Mouse (Mus musculus) midbrain, postnatal 0 days (tissue): ENCODE results near the gene Kcnh2. TPM values are rescaled to one million over a fixed set of nuclear protein-coding genes. Genes with fewer than 3 reads are reported as not detected.

ENCODE experiments used
- ATAC-seq: fragments of 200-750 bp; cut with Nextera tagmentation; 2 replicates; pipeline ENCODE4 v1.8.0; 2017; ENCODE audit warnings: moderate number of reproducible peaks, mild to moderate bottlenecking, moderate TSS enrichment, moderate library complexity; ENCODE audit not compliant: low FRiP score
- DNase-seq: peaks from one replicate; pipeline ENCODE4 v3.0.0-alpha.2; 2015; ENCODE audit warnings: low spot score
- H3K27ac ChIP-seq: fragments of 300-500 bp; sonication (generic); 2 replicates; pipeline ENCODE4 v1.5.1; 2014; ENCODE audit warnings: low read depth, mild to moderate bottlenecking, low read length, mixed read lengths
- H3K27me3 ChIP-seq: fragments of 300-500 bp; sonication (generic); 2 replicates; pipeline ENCODE4 v1.6.1; 2014; ENCODE audit warnings: low read length, control low read depth, mixed read lengths; ENCODE audit not compliant: insufficient read depth
- H3K36me3 ChIP-seq: fragments of 300-500 bp; sonication (generic); 2 replicates; pipeline ENCODE4 v1.6.1; 2014; ENCODE audit warnings: low read length, control low read depth, mixed read lengths; ENCODE audit not compliant: insufficient read depth
- H3K4me1 ChIP-seq: fragments of 300-500 bp; sonication (generic); 2 replicates; pipeline ENCODE4 v1.6.1; 2014; ENCODE audit warnings: mild to moderate bottlenecking, control low read depth, antibody characterized with exemption, low read length, mixed read lengths; ENCODE audit not compliant: insufficient read depth
- H3K4me2 ChIP-seq: fragments of 300-500 bp; sonication (generic); 2 replicates; pipeline ENCODE4 v1.6.1; 2014; ENCODE audit warnings: low read depth, mild to moderate bottlenecking, low read length, mixed read lengths; ENCODE audit not compliant: poor library complexity, severe bottlenecking
- H3K4me3 ChIP-seq: fragments of 300-500 bp; sonication (generic); 2 replicates; pipeline ENCODE4 v1.5.1; 2014; ENCODE audit warnings: low read depth, mild to moderate bottlenecking, low read length, moderate library complexity
- H3K9ac ChIP-seq: fragments of 300-500 bp; sonication (generic); replicated peaks from 2 replicates; pipeline ENCODE4 v1.6.1; 2014; ENCODE audit warnings: mild to moderate bottlenecking, low read length, moderate library complexity, mixed read lengths; ENCODE audit not compliant: poor library complexity, severe bottlenecking
- H3K9me3 ChIP-seq: fragments of 300-500 bp; sonication (generic); 2 replicates; pipeline ENCODE4 v1.6.1; 2016; ENCODE audit warnings: low read length, control low read depth
- CTCF ChIP-seq: IDR thresholded peaks from 2 replicates; pipeline ENCODE4 v1.5.1; 2016; ENCODE audit warnings: antibody characterized with exemption, mild to moderate bottlenecking
- WGBS: fragments of 180-500 bp; shearing (Covaris S2); extraction: QIAGEN DNeasy Blood & Tissue Kit; methylation state at CpG from one replicate; pipeline ENCODE4 v1.1.7; 2014; 5-methylcytosine and 5-hydroxymethylcytosine counted together
- polyA plus RNA-seq: library from polyadenylated mRNA; unstranded; fragments of >200 nt; fragmentation: Nextera tagmentation; extraction: Ambion mirVana; gene quantifications from 2 replicates; pipeline ENCODE4 v1.2.1, GENCODE M21; 2015
- total RNA-seq: library from RNA; depleted of rRNA; stranded (reverse); fragments of >200 nt; gene quantifications from 2 replicates; pipeline ENCODE4 v1.2.3, GENCODE M21; 2014

The Kcnh2 gene
- total and polyA plus RNA-seq, 2 experiments from 2014 or later = 10.1 to 60.2 TPM

DNA sequence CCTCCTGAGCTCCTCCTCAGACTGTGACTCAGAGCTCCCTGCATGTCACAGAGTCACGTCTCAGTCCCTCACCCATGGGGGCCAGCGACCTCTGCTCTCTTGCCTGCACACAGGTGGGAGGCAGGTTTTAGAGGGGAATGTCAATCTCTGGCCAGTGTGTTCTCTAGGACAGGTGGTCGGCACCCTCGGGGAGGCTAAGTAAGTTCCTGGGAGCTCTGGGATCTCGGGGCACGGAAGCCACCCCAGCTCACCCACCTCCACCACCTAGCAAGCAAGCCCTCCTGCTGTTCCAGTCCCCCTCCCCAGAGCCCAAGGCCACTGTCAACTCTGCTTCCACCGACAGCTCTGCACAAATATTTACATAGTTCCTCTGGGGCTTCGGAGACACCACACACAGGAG is 8.4 kb downstream of the Kcnh2 start:
- H3K27ac ChIP-seq = no peak overlapping the region
- H3K4me2 ChIP-seq = no peak overlapping the region
- no peaks in the 10 kb centered on the region for H3K9me3 ChIP-seq

GRCm38 (mm10) chr5:24342205-24342963 is 9.0 kb downstream of the Kcnh2 start:
- Histone ChIP-seq H3K4me2 (no peak overlapping the region), H3K9ac (no peak overlapping the region), H3K36me3 (peaks cover 17% of the 10 kb centered on the region; the same call in 1 of the 2 replicates), H3K27me3 (no peaks in the 10 kb centered on the region), H3K4me1 (peaks cover 16% of the 10 kb centered on the region), H3K4me3 (no peak overlapping the region), H3K27ac (no peak overlapping the region), H3K9me3 (no peaks in the 10 kb centered on the region)
- no peak for DNase-seq
- ATAC-seq = no peak
- 82% methylated on average over 14 of the region's 14 CpGs for WGBS
- no peak for TF ChIP-seq CTCF

More for the DNA sequence above, 8.4 kb downstream of the Kcnh2 start:
- ATAC-seq (no peak), DNase-seq (no peak)
- H3K9ac ChIP-seq = no peak overlapping the region
- H3K27me3 ChIP-seq = no peaks in the 10 kb centered on the region
- no peak for TF ChIP-seq CTCF
- no peak overlapping the region for H3K4me3 ChIP-seq
- WGBS = 58% methylated on average over 8 of the region's 8 CpGs
- H3K36me3 ChIP-seq = peaks cover 16% of the 10 kb centered on the region; the same call in 1 of the 2 replicates
- peaks cover 20% of the 10 kb centered on the region for H3K4me1 ChIP-seq

GRCm38 (mm10) chr5:24337821-24338220 is 13.6 kb downstream of the Kcnh2 start:
- Histone ChIP-seq H3K9me3 (no peaks in the 10 kb centered on the region), H3K36me3 (peaks cover 24% of the 10 kb centered on the region; the same call in 1 of the 2 replicates), H3K4me3 (no peak overlapping the region), H3K4me1 (no peaks in the 10 kb centered on the region), H3K27ac (no peak overlapping the region), H3K4me2 (no peak overlapping the region), H3K9ac (no peak overlapping the region), H3K27me3 (no peaks in the 10 kb centered on the region)
- ATAC-seq (no peak), DNase-seq (no peak)
- TF ChIP-seq CTCF = no peak
- 70% methylated on average over 2 of the region's 2 CpGs for WGBS

DNA sequence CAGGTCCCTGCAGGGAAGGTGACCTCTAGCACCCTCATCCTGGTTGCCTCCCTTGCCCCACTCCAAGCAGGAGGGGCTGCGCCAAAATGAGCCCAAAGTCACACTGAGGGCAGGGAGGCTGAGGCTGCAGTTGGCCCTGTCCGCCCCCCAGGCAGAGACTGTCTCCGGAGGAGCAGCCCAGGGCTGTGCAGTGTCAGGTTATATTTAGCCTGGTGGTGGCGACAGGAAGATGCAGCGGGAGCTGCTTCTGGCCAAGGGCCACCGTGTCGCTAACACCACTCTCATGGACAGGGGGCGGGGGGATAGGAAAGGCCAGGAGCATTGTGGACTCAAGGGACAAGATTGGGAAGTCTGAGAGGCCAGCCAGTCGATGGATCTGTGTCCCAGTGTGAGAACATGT is 14.0 kb downstream of the Kcnh2 start:
- WGBS = 32% methylated on average over 9 of the region's 9 CpGs
- no peak overlapping the region for H3K4me3 ChIP-seq

GRCm38 (mm10) chr5:24335888-24336511 is 15.4 kb downstream of the Kcnh2 start:
- H3K27me3 ChIP-seq = no peaks in the 10 kb centered on the region
- WGBS = 4% methylated on average over 3 of the region's 3 CpGs
- H3K9me3 ChIP-seq = no peaks in the 10 kb centered on the region
- H3K9ac ChIP-seq = no peak overlapping the region
- TF ChIP-seq CTCF = peak; percentile 81
- H3K36me3 ChIP-seq = peaks cover 40% of the 10 kb centered on the region
- no peak overlapping the region for H3K27ac ChIP-seq
- no peaks in the 10 kb centered on the region for H3K4me1 ChIP-seq
- no peak overlapping the region for H3K4me2 ChIP-seq
- H3K4me3 ChIP-seq = no peak overlapping the region
- ATAC-seq = peak; percentile 77
- peak; percentile 65 for DNase-seq

More for the DNA sequence above, 14.0 kb downstream of the Kcnh2 start:
- no peak overlapping the region for H3K4me2 ChIP-seq
- peaks cover 29% of the 10 kb centered on the region for H3K36me3 ChIP-seq
- H3K9me3 ChIP-seq = no peaks in the 10 kb centered on the region
- DNase-seq (peak; percentile 22), ATAC-seq (0 out of 2 replicates have a peak, but pooled peaks have one; percentile 15)
- H3K27me3 ChIP-seq = no peaks in the 10 kb centered on the region
- no peaks in the 10 kb centered on the region for H3K4me1 ChIP-seq
- H3K9ac ChIP-seq = no peak overlapping the region
- peak; percentile 24 for TF ChIP-seq CTCF
- no peak overlapping the region for H3K27ac ChIP-seq

DNA sequence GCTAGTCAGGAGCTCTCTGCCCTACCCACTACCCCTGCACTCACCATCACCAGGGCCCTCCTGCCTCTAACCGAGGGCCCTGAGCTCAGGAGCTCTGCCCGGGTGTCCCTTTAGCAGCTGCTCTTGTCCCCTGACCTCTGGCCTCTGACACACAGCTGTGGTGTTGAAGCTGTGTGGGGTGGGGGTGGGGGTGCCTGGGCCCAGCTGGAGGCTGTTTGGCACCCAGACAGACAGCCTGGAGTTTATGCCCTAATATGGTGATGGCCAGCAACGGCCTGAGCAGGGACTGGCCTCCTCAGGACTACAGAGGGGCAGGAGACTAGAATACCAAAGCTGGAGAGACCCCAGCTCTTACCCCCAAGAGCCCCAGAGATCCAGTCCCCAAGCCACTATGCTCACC is 16.7 kb downstream of the Kcnh2 start:
- Histone ChIP-seq H3K27ac (no peak overlapping the region), H3K4me2 (no peak overlapping the region), H3K9ac (no peak overlapping the region), H3K4me3 (no peak overlapping the region), H3K36me3 (peaks cover 45% of the 10 kb centered on the region), H3K9me3 (no peaks in the 10 kb centered on the region), H3K4me1 (peaks cover 4% of the 10 kb centered on the region; the same call in 1 of the 2 replicates), H3K27me3 (no peaks in the 10 kb centered on the region)
- 50% methylated on average over 3 of the region's 3 CpGs for WGBS
- no peak for ATAC-seq
- no peak for TF ChIP-seq CTCF
- DNase-seq = no peak
